Mouse (Mus musculus): ENCODE data around the gene Kctd19.

GRCm38 (mm10) chr8:105384070-105384469, 29.2 kb downstream of the Kctd19 start:
- TF ChIP-seq CTCF (IDR thresholded peaks at IDR 0.05; ENCODE audit: low read depth) = peak; percentile 29; the same call in 1 of the 2 replicates
- no peak for TF ChIP-seq EP300 (IDR thresholded peaks at IDR 0.05; ENCODE audit: low read depth)

Data from liver, embryonic 14.5 days (tissue).